Mouse (Mus musculus) frontal cortex, adult 2 months (tissue): ENCODE measurements at regions not wholly inside any gene's neighbourhood (a gene's known extent, or its start where the extent isn't known, plus 50 kb on each side); places are given as distances from the start of the nearest gene placed in this dataset.

ENCODE experiments used
- DNase-seq, 2 experiments: peaks; one replicate each; pipeline ENCODE4 v3.0.0; 2022; ENCODE audit warnings: low spot score in 1 of 2; ENCODE audit errors: extremely low spot score in 1 of 2

DNA sequence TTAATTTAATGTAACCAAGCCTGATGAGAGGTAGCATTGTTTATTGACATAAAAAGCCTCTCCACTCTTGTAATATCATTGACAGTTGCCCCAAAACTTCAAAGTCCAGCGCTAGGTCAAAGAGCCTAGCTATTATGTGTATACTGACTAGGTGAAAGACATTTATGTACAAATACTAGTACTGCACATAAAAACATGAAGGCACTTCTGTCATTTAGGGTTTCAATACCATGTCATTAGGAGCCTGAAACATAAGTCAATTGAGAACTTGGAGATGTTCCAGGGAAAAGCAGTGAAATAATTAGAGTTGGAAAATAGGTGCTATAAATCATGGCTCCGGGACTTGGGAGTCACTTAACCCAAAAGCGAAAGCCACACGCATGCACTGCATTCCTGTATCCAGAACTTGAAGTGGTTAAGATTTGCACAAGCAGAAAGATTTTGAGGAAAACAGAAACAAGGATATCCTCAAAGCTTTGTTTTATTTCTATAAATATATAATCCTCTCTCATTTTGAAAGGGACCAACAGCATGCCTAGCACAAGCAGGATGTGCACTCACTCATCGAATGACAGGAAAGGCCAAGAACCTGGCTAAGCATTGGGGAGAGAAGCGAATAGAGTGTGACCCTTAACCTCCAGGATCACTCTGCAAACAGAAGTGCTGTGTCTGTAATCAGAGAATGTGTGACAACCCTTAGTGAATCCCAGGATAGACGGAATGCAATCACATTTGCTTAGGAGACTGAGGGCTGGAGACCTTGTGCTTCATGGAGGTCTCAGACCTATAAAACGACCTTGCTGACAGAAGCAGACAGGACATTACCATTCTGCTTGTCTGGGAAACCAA, 176.3 kb upstream of the Crim1 start:
- no peak for DNase-seq

DNA sequence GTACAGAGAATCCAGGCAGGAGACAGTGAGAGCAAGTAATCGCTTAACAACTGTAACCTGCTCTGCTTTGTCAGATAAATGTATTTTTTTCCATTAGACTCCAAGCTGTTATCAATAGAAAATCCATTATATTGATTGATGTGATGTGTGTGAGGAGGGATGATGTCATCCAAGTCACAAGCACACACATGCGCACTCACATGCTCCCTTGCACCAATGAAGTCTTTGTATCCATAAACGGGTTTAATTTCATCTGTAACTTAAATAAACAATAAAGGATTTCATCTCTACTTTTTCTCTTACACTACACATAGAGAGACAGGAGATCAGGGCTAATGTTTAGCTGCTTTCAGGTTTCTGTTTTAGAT, 175.7 kb upstream of the Crim1 start:
- DNase-seq: no peak

DNA sequence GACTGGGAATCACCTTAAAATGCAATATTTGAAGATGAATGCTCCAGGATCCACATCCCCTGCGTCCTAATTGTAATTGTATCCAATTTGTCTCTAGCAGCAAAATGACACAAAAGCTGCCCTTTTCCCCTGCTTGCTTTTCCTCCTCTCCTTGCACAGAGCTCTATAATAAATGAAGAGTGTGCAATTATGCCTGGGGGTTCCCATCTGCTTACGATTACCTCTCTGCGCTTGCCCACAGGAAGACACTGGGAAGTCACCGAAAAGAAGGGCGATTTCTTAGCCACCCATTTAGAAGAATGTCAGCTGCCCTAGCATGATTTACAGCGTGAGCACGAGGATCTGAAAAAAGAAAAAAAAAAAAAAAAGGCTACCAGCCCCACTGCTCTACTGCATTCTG, 174.8 kb upstream of the Crim1 start:
- DNase-seq: no peak

DNA sequence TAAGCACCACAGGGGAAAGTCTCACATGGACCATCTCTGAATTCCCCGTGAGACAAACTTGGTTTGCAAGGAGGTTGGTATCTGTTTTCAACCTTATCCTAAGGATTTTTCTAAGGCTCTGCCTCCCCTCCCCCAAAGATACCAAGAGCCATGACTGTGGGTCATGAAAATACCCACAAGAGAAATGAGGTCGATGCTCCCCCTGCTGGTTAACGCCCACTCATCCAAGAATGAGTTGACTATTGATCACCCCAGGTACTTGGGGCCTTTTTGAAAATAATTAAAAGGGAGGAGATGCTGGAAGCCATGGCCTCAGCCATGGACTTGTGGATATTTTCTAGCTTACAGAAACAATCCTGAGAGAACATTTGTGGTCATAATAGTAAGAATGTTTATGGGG, 164.4 kb upstream of the Crim1 start:
- DNase-seq: no peak

DNA sequence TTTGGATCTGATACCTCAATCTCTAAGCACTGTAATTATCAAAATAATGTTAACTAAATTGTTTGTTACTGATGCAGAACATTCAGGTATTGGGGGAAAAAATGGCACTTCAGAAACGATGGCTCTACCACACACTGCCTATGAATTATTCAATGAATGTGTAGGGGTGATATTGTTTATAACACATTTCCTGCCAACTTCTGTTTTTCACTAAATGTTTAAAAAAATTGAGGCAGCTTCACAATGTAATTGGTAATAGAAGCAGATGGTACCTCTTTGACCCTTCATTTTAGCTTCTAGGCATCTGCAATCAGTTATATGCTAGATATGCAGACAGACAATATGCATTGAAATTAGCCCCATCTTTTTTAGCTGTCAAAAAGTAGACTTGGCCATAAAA, 159.7 kb upstream of the Crim1 start:
- no peak for DNase-seq

DNA sequence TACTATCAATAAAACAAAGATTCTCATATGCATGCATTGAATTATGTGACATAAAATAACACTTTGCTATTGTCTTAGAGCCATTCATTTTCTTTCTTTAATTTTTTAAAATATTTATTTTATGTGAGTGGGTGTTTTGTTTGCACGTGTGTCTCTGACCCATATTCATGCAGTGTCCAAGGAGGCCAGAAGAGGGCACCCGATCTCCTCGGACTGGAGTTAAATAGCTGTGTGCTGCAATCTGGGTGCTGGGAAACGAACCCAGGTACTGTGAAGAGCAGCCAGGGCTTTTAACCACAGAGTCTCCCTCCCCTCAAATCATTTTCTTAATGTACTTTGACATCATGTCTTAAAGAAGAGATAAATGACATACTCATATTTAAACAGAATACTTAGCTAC, 158.8 kb upstream of the Crim1 start:
- no peak for DNase-seq

DNA sequence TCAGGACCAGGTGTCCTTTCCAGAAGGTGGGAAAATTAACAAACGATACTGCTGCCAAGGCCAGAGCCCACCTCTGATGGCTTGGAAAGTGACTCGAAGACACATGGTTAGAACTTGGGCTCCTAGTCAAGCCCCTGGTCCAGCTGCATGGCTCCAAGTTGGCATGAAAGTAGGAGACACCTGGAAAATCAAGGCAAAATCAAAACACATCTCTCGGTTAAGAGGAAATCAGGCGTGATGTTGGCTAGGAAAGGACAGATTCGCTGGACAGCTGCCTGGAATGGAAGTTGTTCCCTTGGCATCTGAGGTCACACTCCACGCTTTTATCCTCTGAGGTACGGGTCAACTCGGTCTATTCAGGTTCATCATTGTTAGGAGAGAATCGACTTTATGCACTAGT, 150.3 kb upstream of the Crim1 start:
- DNase-seq: no peak

DNA sequence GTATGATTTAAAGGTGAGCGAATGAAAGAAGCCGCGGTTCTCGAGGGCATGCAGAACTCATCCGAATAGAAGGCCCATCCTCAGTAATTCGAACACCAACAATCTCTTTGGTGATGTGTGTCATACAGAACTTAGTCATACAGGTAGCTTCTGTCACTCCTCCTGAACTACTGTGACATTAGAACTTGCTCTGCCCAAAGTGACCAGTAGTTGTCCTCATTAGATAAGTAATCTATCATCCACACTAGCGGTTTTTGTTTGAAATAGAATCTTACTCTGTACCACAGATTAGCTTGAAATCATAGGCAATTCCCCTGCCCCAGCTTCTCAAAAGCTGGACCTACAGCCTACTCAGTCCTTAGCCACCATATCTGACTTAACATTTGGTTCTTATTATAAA, 149.8 kb upstream of the Crim1 start:
- DNase-seq: no peak

DNA sequence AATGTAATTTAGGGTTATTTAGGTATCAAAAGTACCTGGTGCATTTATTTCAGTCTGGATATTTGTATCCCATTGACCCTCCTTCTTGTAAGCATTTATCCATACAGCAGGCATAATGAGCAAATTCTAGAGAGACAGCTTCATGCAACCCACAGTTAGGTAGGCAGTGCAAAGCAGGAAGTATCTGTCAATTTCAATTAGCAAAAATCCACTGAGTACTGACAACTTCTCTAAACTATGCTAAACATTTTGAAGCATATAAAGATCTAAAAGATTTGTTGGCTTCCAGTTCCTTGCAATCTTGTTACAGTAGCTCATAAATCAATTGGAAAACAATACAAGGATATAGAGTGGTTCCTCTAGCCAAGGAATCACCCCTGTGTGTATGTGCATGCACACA, 124.2 kb upstream of the Crim1 start:
- DNase-seq: no peak

DNA sequence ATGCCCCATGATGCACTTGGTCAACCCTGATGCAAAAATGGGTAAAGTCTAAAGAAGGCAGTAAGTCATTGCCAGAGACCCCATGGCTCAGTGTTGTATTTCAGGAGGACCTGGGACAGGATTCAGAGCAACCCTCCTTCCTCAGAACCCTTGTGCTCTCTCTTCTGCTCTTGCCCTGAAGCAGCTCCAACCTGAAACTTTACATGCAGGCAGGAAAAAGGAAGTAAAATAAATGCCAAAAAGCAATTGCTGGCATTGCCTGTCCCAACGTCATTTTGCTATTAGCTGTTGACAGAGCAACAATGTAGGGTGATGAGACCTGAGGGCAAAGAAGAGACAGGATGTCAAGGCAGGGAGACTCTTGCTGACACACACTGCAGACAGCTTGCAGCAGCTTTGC, 121.7 kb upstream of the Crim1 start:
- DNase-seq: no peak

DNA sequence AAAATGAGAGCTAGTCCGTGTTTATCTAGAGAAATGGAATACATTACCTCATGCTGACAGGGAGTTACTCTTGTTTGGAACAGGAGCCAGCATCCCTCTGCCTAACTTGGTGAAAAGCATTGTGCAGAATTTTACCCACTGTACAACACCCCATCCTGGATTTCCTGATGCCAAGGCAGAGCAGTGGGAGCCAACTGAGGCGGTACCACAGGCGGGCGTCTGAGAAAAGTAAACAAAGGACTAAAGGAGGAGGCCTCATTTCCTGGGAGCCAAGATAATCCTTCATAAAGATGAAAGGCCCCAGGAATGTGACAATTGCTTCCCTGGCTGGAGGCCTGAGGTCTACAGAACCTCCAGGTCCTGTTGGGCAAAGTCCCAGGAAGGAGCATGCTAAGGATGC, 115.6 kb upstream of the Crim1 start:
- DNase-seq: peak in 1 of 2 experiments; percentile 0

DNA sequence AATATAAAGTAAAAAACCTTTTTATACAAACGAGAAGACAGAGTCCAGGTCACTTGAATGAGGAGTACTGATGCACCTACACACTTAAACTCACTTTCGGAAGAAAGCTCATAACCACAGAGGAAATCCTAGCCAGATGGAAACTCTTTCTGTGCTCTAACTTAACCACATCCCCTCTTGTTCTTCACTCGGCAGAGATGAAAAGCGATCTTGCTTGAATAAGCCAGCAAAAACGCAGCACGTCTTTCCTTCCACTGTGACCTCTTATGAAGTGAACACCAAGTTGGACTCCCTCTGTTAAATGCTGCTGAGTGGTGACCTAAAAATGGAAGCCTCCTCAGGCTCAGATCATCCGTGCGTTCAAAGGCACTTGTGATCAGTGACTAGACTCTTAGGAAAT, 113.1 kb upstream of the Crim1 start:
- no peak for DNase-seq

DNA sequence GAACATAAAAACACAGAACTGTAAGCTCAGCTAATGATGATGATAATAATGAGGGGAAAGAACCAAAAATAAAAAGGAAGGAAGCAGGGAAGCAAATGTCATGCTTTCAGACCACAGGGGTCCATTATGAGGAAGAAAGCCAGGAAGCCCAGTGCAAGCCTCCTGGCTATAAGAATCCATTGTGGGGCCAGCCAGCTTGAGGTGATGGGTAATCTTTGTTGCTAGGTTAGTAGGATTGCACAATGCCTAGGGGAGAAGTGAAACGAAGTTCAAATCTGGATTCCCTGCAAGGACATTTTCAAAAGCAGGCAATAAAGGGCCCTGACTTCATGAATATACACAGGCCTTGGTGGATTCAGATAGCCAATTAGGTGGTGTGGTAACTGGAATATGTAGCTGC, 102.3 kb upstream of the Crim1 start:
- no peak for DNase-seq

DNA sequence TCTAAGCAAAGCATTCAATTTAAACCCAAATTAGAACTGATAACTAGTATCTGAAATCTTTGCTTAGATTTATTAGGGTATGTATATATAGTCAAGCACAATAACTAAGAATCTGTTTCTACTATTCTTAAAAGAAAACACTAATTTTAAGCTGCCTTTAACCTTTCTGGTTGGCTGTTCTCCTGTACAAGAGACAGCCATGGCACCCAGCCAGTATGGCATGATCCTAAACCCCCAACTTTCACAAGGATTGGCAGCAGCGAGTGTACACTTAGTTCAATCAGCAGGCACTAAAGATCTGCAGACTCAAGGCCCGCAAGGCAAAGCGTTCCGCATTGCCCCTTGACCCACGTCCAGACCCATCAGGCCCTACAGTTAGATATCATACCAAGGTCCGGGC, 91.3 kb upstream of the Crim1 start:
- DNase-seq: no peak

DNA sequence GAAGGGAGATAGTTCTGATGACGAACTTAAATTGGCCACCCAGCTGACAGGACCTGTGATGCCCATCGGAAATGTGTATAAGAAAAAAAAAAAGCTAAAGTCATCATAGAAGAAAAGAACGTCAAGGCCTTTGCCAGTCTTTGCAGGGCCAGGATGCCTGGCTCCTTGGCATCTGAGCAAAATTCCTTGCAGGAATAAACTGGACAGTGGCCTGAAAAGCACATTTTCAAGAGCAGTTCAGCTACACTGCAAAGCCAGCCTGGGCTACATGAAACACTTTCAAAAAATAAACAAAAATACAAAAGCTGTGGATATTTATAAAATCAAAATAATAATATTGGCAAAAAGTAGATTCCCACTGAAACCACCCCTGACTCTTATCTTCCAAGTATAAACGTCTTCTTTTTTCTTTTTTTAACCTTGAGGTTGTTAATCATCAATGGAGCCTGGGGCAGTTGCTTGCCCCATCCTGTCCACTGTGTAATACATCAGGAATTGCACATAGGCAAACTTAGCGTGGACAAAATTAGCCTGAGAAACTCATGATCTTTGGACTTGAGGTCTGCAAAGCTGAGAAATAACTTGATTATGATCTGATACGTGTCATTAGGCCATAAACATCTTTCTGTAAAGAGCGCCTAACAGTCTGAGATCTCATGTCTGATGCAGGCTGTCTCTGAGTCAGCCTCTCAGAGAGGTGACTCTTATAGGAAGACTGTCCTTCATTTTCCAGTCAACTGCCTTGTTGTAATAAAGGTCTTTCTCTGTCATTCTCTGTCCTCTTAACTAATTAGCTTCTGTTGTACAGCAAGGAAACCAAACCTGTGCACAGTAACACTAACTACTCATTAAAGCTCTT, 90.5 kb upstream of the Crim1 start:
- no peak for DNase-seq

DNA sequence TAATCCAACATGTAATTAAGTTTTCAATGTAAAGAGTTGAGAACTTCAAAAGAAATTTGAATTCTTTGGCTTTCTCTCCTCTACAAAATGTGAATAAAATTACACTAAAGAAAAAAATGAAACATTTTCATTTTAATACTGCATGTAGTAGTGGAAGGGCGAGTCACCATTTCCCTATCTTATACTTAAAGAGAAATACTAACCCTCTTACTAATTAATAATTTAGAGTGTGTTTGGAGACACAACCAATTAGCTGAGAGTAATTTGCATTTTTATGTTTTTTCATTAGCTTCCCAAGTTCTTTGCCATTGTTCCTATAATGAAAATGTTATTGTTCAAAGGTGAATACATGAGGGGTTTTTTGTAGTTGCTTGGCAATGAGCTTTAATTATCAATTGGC, 67.9 kb upstream of the Crim1 start:
- no peak for DNase-seq

DNA sequence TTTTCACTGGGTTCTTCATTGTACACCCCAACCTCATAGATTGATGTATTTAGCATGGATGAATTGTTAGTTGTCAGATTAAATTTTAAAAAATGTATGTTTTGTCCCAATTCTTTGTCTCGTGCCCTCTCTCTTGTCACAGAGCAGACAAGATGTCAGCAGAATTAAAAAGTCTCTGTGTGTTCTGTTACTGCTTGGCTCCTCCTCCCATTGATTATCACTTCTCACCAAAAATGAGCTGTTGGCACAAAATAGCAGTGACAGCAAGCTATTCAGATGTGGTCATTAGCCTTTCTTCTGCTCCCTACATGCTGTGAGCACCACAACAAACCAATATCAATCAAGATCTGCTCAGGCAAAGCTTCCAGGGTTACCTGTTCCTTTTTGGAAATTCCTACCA, 62.1 kb upstream of the Crim1 start:
- no peak for DNase-seq

DNA sequence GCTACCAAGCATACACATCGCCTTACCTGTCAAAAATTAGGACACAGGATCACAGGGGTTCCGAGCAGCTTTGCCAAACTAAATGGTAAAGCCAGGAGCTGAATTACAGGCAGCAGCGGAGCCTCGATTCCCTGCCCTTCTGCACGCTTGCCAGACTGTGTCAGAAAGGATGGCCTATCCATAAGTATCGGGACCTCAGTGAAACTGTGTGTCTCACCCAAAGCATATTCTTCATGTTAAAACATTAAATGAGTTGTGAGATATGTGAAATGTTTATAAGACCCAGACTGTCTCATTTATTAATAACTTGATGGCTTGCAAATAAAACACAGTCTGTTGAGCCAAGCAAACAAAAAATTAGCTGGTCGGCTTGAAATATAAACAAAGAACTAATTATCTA, 59.4 kb upstream of the Crim1 start:
- no peak for DNase-seq

DNA sequence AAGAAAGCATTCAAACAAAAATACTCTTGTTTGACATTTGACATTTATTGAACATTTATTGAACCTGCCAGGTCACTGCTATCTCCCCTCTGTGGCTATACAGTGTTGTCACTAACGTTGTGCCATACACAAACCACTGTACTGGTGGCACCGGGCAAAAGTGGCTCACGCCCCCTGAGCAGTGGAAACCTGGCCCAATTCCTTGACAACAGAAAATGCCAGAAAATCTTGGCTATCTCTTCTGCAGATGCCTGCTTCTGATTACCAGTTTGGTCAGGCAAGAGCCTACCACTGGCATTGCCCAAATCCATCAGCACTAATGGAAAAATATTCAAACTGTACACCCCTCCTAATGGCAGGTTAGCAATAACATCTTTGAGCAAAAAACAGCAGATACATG, 58.9 kb upstream of the Crim1 start:
- DNase-seq: no peak

DNA sequence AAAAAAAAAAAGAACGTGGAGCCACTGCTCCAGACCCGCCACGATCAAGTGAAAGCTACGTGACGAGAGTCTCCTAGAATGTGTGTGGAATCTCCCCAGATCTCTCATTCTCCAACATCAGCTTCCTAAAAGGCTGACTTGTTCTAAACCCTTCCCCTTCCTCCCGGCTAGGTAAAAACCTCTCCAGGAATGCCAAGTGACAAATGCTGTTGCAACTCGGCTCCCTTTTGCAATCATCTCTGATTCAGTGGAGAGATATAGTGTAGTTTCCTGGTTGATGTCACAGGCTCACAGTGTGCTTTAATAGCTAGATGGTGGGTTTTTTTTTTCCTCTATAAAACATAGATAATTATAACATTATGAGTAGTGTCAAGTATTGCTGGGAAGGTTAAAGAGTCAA, 57.6 kb upstream of the Crim1 start:
- no peak for DNase-seq

DNA sequence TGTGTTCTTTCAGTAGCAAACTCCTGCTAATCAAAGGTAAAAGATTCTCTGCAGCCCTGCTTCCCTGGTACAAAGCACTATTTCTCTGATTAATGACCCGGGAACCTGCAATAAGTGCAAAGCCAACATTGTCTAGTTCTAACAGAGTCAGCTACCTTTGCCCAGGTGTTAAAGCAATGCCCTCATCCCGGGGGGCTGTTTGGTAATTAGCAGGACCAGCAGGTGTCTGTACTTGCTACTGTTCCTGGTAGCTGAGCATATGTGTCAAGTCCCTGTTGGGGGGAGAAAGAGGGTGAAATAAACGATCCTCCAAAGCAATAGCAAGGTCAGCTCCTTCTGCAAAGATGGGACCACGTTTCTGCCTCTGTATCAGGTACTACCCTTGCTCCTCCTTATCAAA, 54.7 kb upstream of the Crim1 start:
- DNase-seq: no peak
